Mouse (Mus musculus) brain, adult 2 months (tissue): ENCODE data around the gene Stpg1.

Source experiments
- DNase-seq: peaks from one replicate; pipeline ENCODE4 v3.0.0; 2011; ENCODE audit warnings: low read depth, low spot score

The Stpg1 gene

GRCm38 (mm10) chr4:135494521-135495396, at the start of gene Stpg1, which contains the start of gene Nipal3:
TSS of gene Stpg1 (plus strand) at chr4:135494790.
TSS of gene Nipal3 (minus strand) at chr4:135495038.
- DNase-seq: peak; percentile 100

GRCm38 (mm10) chr4:135451360-135452015, 43.1 kb upstream of the Stpg1 start:
- no peak for DNase-seq

GRCm38 (mm10) chr4:135453164-135453563, 41.4 kb upstream of the Stpg1 start:
- no peak for DNase-seq

- peak; percentile 61 for DNase-seq
These were observed 41.0 kb upstream of the Stpg1 start for GRCm38 (mm10) chr4:135453572-135453971.

GRCm38 (mm10) chr4:135463406-135463805, 31.2 kb upstream of the Stpg1 start:
- no peak for DNase-seq

GRCm38 (mm10) chr4:135477851-135478250, 16.7 kb upstream of the Stpg1 start:
- DNase-seq: no peak

GRCm38 (mm10) chr4:135480370-135480769, 14.2 kb upstream of the Stpg1 start:
- DNase-seq: no peak

GRCm38 (mm10) chr4:135485086-135485485, 9.5 kb upstream of the Stpg1 start:
- no peak for DNase-seq

GRCm38 (mm10) chr4:135486352-135486751, 8.2 kb upstream of the Stpg1 start:
- peak; percentile 85 for DNase-seq

GRCm38 (mm10) chr4:135489256-135489655, 5.3 kb upstream of the Stpg1 start:
- DNase-seq: no peak

GRCm38 (mm10) chr4:135493271-135493670, 1.3 kb upstream of the Stpg1 start:
- DNase-seq: no peak

- DNase-seq: peak; percentile 82
These were observed 684 bp upstream of the Stpg1 start for GRCm38 (mm10) chr4:135493691-135494520.

GRCm38 (mm10) chr4:135495397-135495791, 804 bp downstream of the Stpg1 start:
- no peak for DNase-seq

GRCm38 (mm10) chr4:135495810-135496209, 1.2 kb downstream of the Stpg1 start:
- peak; percentile 27 for DNase-seq

GRCm38 (mm10) chr4:135498136-135498535, 3.5 kb downstream of the Stpg1 start:
- DNase-seq: no peak

GRCm38 (mm10) chr4:135499831-135500230, 5.2 kb downstream of the Stpg1 start:
- DNase-seq: no peak

- no peak for DNase-seq
These were observed 7.0 kb downstream of the Stpg1 start for GRCm38 (mm10) chr4:135501587-135501986.

- DNase-seq: no peak
These were observed 11.2 kb downstream of the Stpg1 start for GRCm38 (mm10) chr4:135505794-135506193.

GRCm38 (mm10) chr4:135507547-135508350, 13.2 kb downstream of the Stpg1 start:
- peak; percentile 75 for DNase-seq

GRCm38 (mm10) chr4:135508419-135509039, 13.9 kb downstream of the Stpg1 start:
- peak; percentile 89 for DNase-seq

- DNase-seq: no peak
These were observed 14.9 kb downstream of the Stpg1 start for GRCm38 (mm10) chr4:135509515-135509914.
